Mouse (Mus musculus) MEL (cell line): Measurements from ENCODE around the gene Fzd5.

ENCODE experiments used
- CHD1 ChIP-seq: IDR thresholded peaks from 2 replicates; pipeline ENCODE4 v1.6.1; 2012; ENCODE audit warnings: low read depth, mild to moderate bottlenecking, inconsistent platforms, low read length, improper control_type of control experiment
- CTCF ChIP-seq, 3 experiments: IDR thresholded peaks in 2 of 3; conservative IDR thresholded peaks in 1 of 3; 2 replicates each; pipeline ENCODE4 v1.5.1; 2011 to 2012; ENCODE audit warnings: low read length in 3 of 3, low read depth in 2 of 3, mild to moderate bottlenecking in 2 of 3, improper control_type of control experiment in 1 of 3, inconsistent platforms in 1 of 3, mixed read lengths in 1 of 3, moderate library complexity in 1 of 3; ENCODE audit not compliant: control insufficient read depth in 1 of 3, insufficient read depth in 1 of 3, poor library complexity in 1 of 3, severe bottlenecking in 1 of 3
- EP300 ChIP-seq, 2 experiments: IDR thresholded peaks; 2 replicates each; pipeline ENCODE4 v1.6.1; 2011; ENCODE audit warnings: improper control_type of control experiment in 2 of 2, low read length in 2 of 2, low read depth in 1 of 2, mild to moderate bottlenecking in 1 of 2
- ETS1 ChIP-seq: IDR thresholded peaks from 2 replicates; pipeline ENCODE4 v1.6.1; 2012; ENCODE audit warnings: low read depth, mild to moderate bottlenecking, inconsistent platforms, low read length, improper control_type of control experiment, moderate library complexity
- GATA1 ChIP-seq: IDR thresholded peaks from 2 replicates; pipeline ENCODE4 v1.6.1; 2011; ENCODE audit warnings: low read depth, low read length, improper control_type of control experiment
- HCFC1 ChIP-seq: IDR thresholded peaks from 2 replicates; pipeline ENCODE4 v1.6.1; 2012; ENCODE audit warnings: low read depth, mild to moderate bottlenecking, inconsistent platforms, low read length, improper control_type of control experiment, moderate library complexity
- POLR2A ChIP-seq, 2 experiments: IDR thresholded peaks; 2 replicates each; pipeline ENCODE4 v1.6.1; 2011 to 2012; ENCODE audit warnings: low read length in 2 of 2, mild to moderate bottlenecking in 2 of 2, control low read depth in 1 of 2, improper control_type of control experiment in 1 of 2, low read depth in 1 of 2, moderate library complexity in 1 of 2; ENCODE audit not compliant: control insufficient read depth in 1 of 2, insufficient read depth in 1 of 2, poor library complexity in 1 of 2
- POLR2AphosphoS2 ChIP-seq: IDR thresholded peaks from 2 replicates; pipeline ENCODE4 v1.6.1; 2011; ENCODE audit warnings: low read length, improper control_type of control experiment
- TBP ChIP-seq: IDR thresholded peaks from 2 replicates; pipeline ENCODE4 v1.8.0; 2011; ENCODE audit warnings: low read depth, low read length, improper control_type of control experiment
- ZNF384 ChIP-seq: IDR thresholded peaks from 2 replicates; pipeline ENCODE4 v1.6.1; 2012; ENCODE audit warnings: low read depth, mild to moderate bottlenecking, inconsistent platforms, low read length, improper control_type of control experiment

DNA sequence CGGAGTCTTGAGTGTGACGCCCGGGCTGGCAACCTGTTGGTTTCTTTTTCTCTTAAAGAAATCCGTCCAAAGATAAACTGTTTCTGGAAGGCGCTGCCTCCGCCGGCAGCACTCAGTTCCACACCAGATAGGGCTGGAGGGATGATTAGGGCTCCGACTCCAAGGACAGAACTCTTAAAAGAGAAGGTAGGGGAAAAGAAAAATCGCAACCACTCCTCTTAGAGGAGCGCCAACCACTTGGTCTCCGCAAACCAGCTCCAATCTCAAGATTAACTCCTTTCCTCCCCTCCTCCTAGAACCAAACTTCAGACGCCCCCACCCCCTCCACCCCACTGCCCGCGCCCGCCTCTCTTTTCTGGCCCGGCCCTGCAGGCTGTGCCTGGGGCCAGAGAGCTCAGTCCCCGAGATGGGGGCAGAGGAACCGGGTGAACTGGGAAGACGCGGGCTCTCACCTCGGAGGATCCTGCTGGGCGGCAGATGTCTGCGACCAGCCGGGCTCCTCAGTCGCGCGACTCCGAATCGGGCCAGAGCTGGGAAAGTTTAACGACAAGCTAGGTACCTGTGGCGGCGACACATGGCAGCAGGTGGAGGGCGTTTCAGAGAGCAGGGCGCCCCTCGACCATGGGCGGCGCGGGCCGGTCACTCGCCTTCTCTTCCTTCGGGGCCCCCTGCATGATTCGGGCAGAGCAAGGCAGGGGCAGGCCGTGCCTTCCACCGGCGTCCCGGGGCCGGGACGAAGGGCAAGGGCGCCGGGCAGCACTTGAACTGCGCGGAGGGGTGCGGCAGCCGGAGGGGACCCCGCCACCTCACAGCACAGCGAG lies 660 bp downstream of the Fzd5 start:
- TF ChIP-seq GATA1 (no peak), CHD1 (no peak), CTCF (IDR thresholded peaks at IDR 0.05 in 2 of 3, conservative IDR thresholded peaks at IDR 0.05 in 1 of 3; ENCODE audit: control insufficient read depth in 1 of 3, insufficient read depth in 1 of 3, low read depth in 2 of 3, low read length in 3 of 3, poor library complexity in 1 of 3, severe bottlenecking in 1 of 3) (no peak), POLR2A (IDR thresholded peaks at IDR 0.05; ENCODE audit: control insufficient read depth in 1 of 2, insufficient read depth in 1 of 2, low read depth in 1 of 2, low read length in 2 of 2, poor library complexity in 1 of 2) (no peak), EP300 (IDR thresholded peaks at IDR 0.05; ENCODE audit: low read depth in 1 of 2, low read length in 2 of 2) (no peak), POLR2AphosphoS2 (no peak), ZNF384 (no peak), ETS1 (no peak), TBP (no peak), HCFC1 (no peak)
